Mouse (Mus musculus): ENCODE data around the gene Vwa7. TPM values are rescaled to one million over a fixed set of nuclear protein-coding genes. Genes with fewer than 3 reads are reported as not detected.

Vwa7 gene
- polyA plus RNA-seq, 1 experiment from 2014 or later = 0.14 TPM

GRCm38 (mm10) chr17:35015296-35015695 lies 1.1 kb upstream of the Vwa7 start:
- H3K9me3 ChIP-seq = no peaks in the 10 kb centered on the region
- H3K27me3 ChIP-seq = no peaks in the 10 kb centered on the region
- H3K9ac ChIP-seq (replicated peaks) = no peak overlapping the region
- ATAC-seq (replicated peaks) = no peak
- H3K36me3 ChIP-seq = peaks cover 62% of the 10 kb centered on the region
- no peak overlapping the region for H3K4me3 ChIP-seq
- WGBS = 91% methylated on average over 16 of the region's 16 CpGs
- H3K27ac ChIP-seq (replicated peaks) = no peak overlapping the region
- H3K4me2 ChIP-seq (replicated peaks) = no peak overlapping the region
- peaks cover 6% of the 10 kb centered on the region; the same call in 1 of the 2 replicates for H3K4me1 ChIP-seq

GRCm38 (mm10) chr17:35016791-35017705 lies 669 bp downstream of the Vwa7 start:
- Histone ChIP-seq H3K4me1 (peaks cover 13% of the 10 kb centered on the region), H3K9me3 (no peaks in the 10 kb centered on the region), H3K4me3 (no peak overlapping the region), H3K36me3 (peaks cover 45% of the 10 kb centered on the region), H3K27me3 (no peaks in the 10 kb centered on the region), H3K27ac (replicated peaks) (no peak overlapping the region), H3K4me2 (replicated peaks) (no peak overlapping the region), H3K9ac (replicated peaks) (no peak overlapping the region)
- ATAC-seq (replicated peaks) = no peak; the same call in 1 of the 2 replicates
- 80% methylated on average over 10 of the region's 10 CpGs for WGBS

- Histone ChIP-seq H3K27ac (replicated peaks) (no peak overlapping the region), H3K4me2 (replicated peaks) (no peak overlapping the region), H3K27me3 (no peaks in the 10 kb centered on the region), H3K36me3 (peaks cover 39% of the 10 kb centered on the region), H3K4me1 (peaks cover 13% of the 10 kb centered on the region), H3K4me3 (no peak overlapping the region), H3K9me3 (no peaks in the 10 kb centered on the region), H3K9ac (replicated peaks) (no peak overlapping the region)
- WGBS = 78% methylated on average over 14 of the region's 14 CpGs
- no peak for ATAC-seq (replicated peaks)
Measured at GRCm38 (mm10) chr17:35017706-35018030, 1.3 kb downstream of the Vwa7 start.

- no peaks in the 10 kb centered on the region for H3K27me3 ChIP-seq
- no peaks in the 10 kb centered on the region for H3K9me3 ChIP-seq
- no peak overlapping the region for H3K27ac ChIP-seq (replicated peaks)
- WGBS = 82% methylated on average over 3 of the region's 3 CpGs
- ATAC-seq (replicated peaks) = no peak
- no peak overlapping the region for H3K4me3 ChIP-seq
- peaks cover 34% of the 10 kb centered on the region for H3K36me3 ChIP-seq
- no peak overlapping the region for H3K4me2 ChIP-seq (replicated peaks)
- no peak overlapping the region for H3K9ac ChIP-seq (replicated peaks)
- peaks cover 13% of the 10 kb centered on the region for H3K4me1 ChIP-seq
Measured at GRCm38 (mm10) chr17:35018171-35018570, 1.8 kb downstream of the Vwa7 start.

- no peak for ATAC-seq (replicated peaks)
- Histone ChIP-seq H3K27me3 (no peaks in the 10 kb centered on the region), H3K4me3 (no peak overlapping the region), H3K9ac (replicated peaks) (no peak overlapping the region), H3K36me3 (peaks cover 18% of the 10 kb centered on the region), H3K4me1 (peaks cover 13% of the 10 kb centered on the region), H3K4me2 (replicated peaks) (no peak overlapping the region), H3K9me3 (no peaks in the 10 kb centered on the region), H3K27ac (replicated peaks) (no peak overlapping the region)
- 75% methylated on average over 11 of the region's 11 CpGs for WGBS
Measured at GRCm38 (mm10) chr17:35019894-35020293, 3.5 kb downstream of the Vwa7 start.

- no peak overlapping the region for H3K4me3 ChIP-seq
- 89% methylated on average over 8 of the region's 8 CpGs for WGBS
- no peak overlapping the region for H3K27ac ChIP-seq (replicated peaks)
- H3K36me3 ChIP-seq = peaks cover 11% of the 10 kb centered on the region
- no peaks in the 10 kb centered on the region for H3K27me3 ChIP-seq
- H3K4me1 ChIP-seq = peaks cover 13% of the 10 kb centered on the region
- H3K9me3 ChIP-seq = no peaks in the 10 kb centered on the region
- H3K4me2 ChIP-seq (replicated peaks) = no peak overlapping the region
- no peak for ATAC-seq (replicated peaks)
- no peak overlapping the region for H3K9ac ChIP-seq (replicated peaks)
Measured at GRCm38 (mm10) chr17:35020551-35020950, 4.2 kb downstream of the Vwa7 start.

GRCm38 (mm10) chr17:35021163-35021808 lies 4.9 kb downstream of the Vwa7 start:
- Histone ChIP-seq H3K4me3 (no peak overlapping the region), H3K27ac (replicated peaks) (0 out of 2 replicates have a peak overlapping the region, but pooled peaks have one; percentile 24), H3K27me3 (no peaks in the 10 kb centered on the region), H3K4me2 (replicated peaks) (peak overlapping the region; percentile 19; the same call in 1 of the 2 replicates), H3K4me1 (peaks cover 16% of the 10 kb centered on the region), H3K9me3 (no peaks in the 10 kb centered on the region), H3K9ac (replicated peaks) (0 out of 2 replicates have a peak overlapping the region, but pooled peaks have one; percentile 0), H3K36me3 (peaks cover 4% of the 10 kb centered on the region; the same call in 1 of the 2 replicates)
- WGBS = 4% methylated on average over 17 of the region's 17 CpGs
- peak; percentile 70 for ATAC-seq (replicated peaks)

- Histone ChIP-seq H3K36me3 (no peaks in the 10 kb centered on the region), H3K4me3 (no peak overlapping the region), H3K4me1 (peaks cover 18% of the 10 kb centered on the region), H3K4me2 (replicated peaks) (no peak overlapping the region), H3K9me3 (no peaks in the 10 kb centered on the region), H3K9ac (replicated peaks) (no peak overlapping the region), H3K27ac (replicated peaks) (no peak overlapping the region), H3K27me3 (no peaks in the 10 kb centered on the region)
- ATAC-seq (replicated peaks) = no peak
- WGBS = 63% methylated on average over 6 of the region's 6 CpGs
Measured at GRCm38 (mm10) chr17:35021842-35022477, 5.6 kb downstream of the Vwa7 start.

- H3K9ac ChIP-seq (replicated peaks) = no peak overlapping the region
- no peak overlapping the region for H3K4me3 ChIP-seq
- H3K9me3 ChIP-seq = no peaks in the 10 kb centered on the region
- no peak overlapping the region for H3K27ac ChIP-seq (replicated peaks)
- no peak for ATAC-seq (replicated peaks)
- no peaks in the 10 kb centered on the region for H3K36me3 ChIP-seq
- no peak overlapping the region for H3K4me2 ChIP-seq (replicated peaks)
- WGBS = 94% methylated on average over 8 of the region's 8 CpGs
- peaks cover 24% of the 10 kb centered on the region for H3K4me1 ChIP-seq
- H3K27me3 ChIP-seq = no peaks in the 10 kb centered on the region
Measured at GRCm38 (mm10) chr17:35022541-35023060, 6.2 kb downstream of the Vwa7 start.

- WGBS = 87% methylated on average over 5 of the region's 5 CpGs
- H3K4me1 ChIP-seq = peaks cover 29% of the 10 kb centered on the region
- no peak overlapping the region for H3K4me3 ChIP-seq
- H3K4me2 ChIP-seq (replicated peaks) = no peak overlapping the region
- no peaks in the 10 kb centered on the region for H3K27me3 ChIP-seq
- ATAC-seq (replicated peaks) = no peak
- no peaks in the 10 kb centered on the region for H3K9me3 ChIP-seq
- H3K27ac ChIP-seq (replicated peaks) = no peak overlapping the region
- H3K9ac ChIP-seq (replicated peaks) = no peak overlapping the region
- H3K36me3 ChIP-seq = no peaks in the 10 kb centered on the region
Measured at GRCm38 (mm10) chr17:35023221-35023620, 6.8 kb downstream of the Vwa7 start.

- no peak overlapping the region for H3K27ac ChIP-seq (replicated peaks)
- no peaks in the 10 kb centered on the region for H3K9me3 ChIP-seq
- no peak overlapping the region for H3K4me2 ChIP-seq (replicated peaks)
- H3K4me1 ChIP-seq = peaks cover 29% of the 10 kb centered on the region
- H3K36me3 ChIP-seq = no peaks in the 10 kb centered on the region
- no peaks in the 10 kb centered on the region for H3K27me3 ChIP-seq
- no peak overlapping the region for H3K9ac ChIP-seq (replicated peaks)
- ATAC-seq (replicated peaks) = no peak
- no peak overlapping the region for H3K4me3 ChIP-seq
- WGBS = 92% methylated on average over 4 of the region's 4 CpGs
Measured at GRCm38 (mm10) chr17:35023756-35024155, 7.4 kb downstream of the Vwa7 start.

- H3K9me3 ChIP-seq = no peaks in the 10 kb centered on the region
- H3K27me3 ChIP-seq = no peaks in the 10 kb centered on the region
- peaks cover 29% of the 10 kb centered on the region for H3K4me1 ChIP-seq
- no peak overlapping the region for H3K4me3 ChIP-seq
- H3K9ac ChIP-seq (replicated peaks) = no peak overlapping the region
- H3K4me2 ChIP-seq (replicated peaks) = no peak overlapping the region
- ATAC-seq (replicated peaks) = no peak
- 79% methylated on average over 13 of the region's 13 CpGs for WGBS
- no peaks in the 10 kb centered on the region for H3K36me3 ChIP-seq
- H3K27ac ChIP-seq (replicated peaks) = no peak overlapping the region
Measured at GRCm38 (mm10) chr17:35024261-35024660, 7.9 kb downstream of the Vwa7 start.
